Mouse (Mus musculus): Measurements from ENCODE around the gene Socs4. TPM values are rescaled to one million over a fixed set of nuclear protein-coding genes. Genes with fewer than 3 reads are reported as not detected.

The Socs4 gene
- polyA plus RNA-seq, 1 experiment from 2014 or later, result 4.2 TPM

- H3K4me3 ChIP-seq, result no peak overlapping the region
Observed at GRCm38 (mm10) chr14:47294136-47294535, 17.4 kb downstream of the Socs4 start.

DNA sequence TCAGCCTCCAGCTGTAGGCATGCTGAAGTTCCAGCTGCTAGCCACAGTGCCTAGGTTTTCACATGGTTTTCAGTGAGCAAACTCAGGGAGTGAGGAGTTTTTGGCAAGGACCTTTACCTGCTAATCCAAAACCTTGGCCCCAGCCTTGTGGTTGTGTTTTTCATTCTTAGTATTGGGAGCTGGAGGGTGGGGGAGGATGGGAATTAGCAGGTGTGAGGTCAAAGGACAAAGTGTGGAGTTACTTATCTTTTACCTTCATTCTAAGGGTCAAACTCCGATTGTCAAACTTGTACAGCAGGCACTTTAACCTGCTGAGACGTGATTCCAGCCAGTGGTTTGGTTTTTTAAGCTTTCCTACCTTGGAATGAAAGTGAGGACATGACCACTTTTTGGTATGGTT is 19.5 kb downstream of the Socs4 start:
- no peak for DNase-seq (ENCODE audit: low spot score)
- Histone ChIP-seq H3K4me1 (peaks cover 23% of the 10 kb centered on the region), H3K27me3 (replicated peaks; ENCODE audit: low read depth, poor library complexity, severe bottlenecking) (no peaks in the 10 kb centered on the region), H3K9me3 (no peaks in the 10 kb centered on the region), H3K27ac (replicated peaks) (no peak overlapping the region), H3K4me3 (no peak overlapping the region), H3K36me3 (replicated peaks) (peaks cover 17% of the 10 kb centered on the region)
- 50% methylated on average over 2 of the region's 2 CpGs for WGBS

More at GRCm38 (mm10) chr14:47294136-47294535, 17.4 kb downstream of the Socs4 start:
- DNase-seq (ENCODE audit: low spot score), result no peak
- H3K36me3 ChIP-seq (replicated peaks), result peaks cover 18% of the 10 kb centered on the region
- H3K4me1 ChIP-seq, result peaks cover 11% of the 10 kb centered on the region
- no peak overlapping the region for H3K27ac ChIP-seq (replicated peaks)
- no peaks in the 10 kb centered on the region for H3K9me3 ChIP-seq
- 56% methylated on average over 4 of the region's 4 CpGs for WGBS
- no peaks in the 10 kb centered on the region for H3K27me3 ChIP-seq (replicated peaks; ENCODE audit: low read depth, poor library complexity, severe bottlenecking)

- Histone ChIP-seq H3K36me3 (replicated peaks) (peaks cover 30% of the 10 kb centered on the region), H3K4me1 (peaks cover 23% of the 10 kb centered on the region), H3K27ac (replicated peaks) (peak within 1 kb of the TSS; percentile 99), H3K4me3 (peak within 1 kb of the TSS; percentile 75), H3K27me3 (replicated peaks; ENCODE audit: low read depth, poor library complexity, severe bottlenecking) (no peaks in the 10 kb centered on the region), H3K9me3 (no peaks in the 10 kb centered on the region)
- peak; percentile 95 for DNase-seq (ENCODE audit: low spot score)
- WGBS, result 1% methylated on average over 34 of the region's 34 CpGs
Observed at GRCm38 (mm10) chr14:47297785-47298407, 21.2 kb downstream of the Socs4 start, which contains the start of gene Mapk1ip1l. Gene Mapk1ip1l (plus strand): TSS chr14:47298266.

DNA sequence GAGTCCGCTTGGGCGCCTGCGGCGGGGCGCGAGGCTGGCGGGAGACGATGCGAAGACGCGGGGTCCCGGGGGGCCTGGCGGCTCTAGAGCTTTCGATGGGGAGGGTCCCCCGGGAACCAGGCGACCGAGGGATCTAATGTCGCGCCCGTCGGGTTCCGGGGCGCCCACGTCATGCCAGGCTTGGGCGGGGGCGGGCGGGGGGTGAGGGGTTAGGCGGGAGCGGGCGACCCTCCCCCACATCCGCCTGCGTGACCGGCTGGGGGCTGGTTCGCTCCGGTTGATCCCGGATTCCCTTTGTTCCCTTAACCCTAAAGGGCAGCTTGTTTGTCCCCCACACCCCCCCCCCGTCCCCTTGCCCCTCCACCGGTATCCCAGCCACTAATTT is 21.7 kb downstream of the Socs4 start:
- H3K4me1 ChIP-seq, result peaks cover 23% of the 10 kb centered on the region
- H3K4me3 ChIP-seq, result peak overlapping the region; percentile 75
- H3K36me3 ChIP-seq (replicated peaks), result peaks cover 35% of the 10 kb centered on the region
- under 1% methylated on average over 38 of the region's 38 CpGs for WGBS
- no peaks in the 10 kb centered on the region for H3K9me3 ChIP-seq
- peak; percentile 89 for DNase-seq (ENCODE audit: low spot score)
- H3K27ac ChIP-seq (replicated peaks), result peak overlapping the region; percentile 99
- H3K27me3 ChIP-seq (replicated peaks; ENCODE audit: low read depth, poor library complexity, severe bottlenecking), result no peaks in the 10 kb centered on the region

GRCm38 (mm10) chr14:47298819-47299261 is 22.1 kb downstream of the Socs4 start:
- H3K4me3 ChIP-seq, result peak overlapping the region; percentile 75
- WGBS, result under 1% methylated on average over 15 of the region's 15 CpGs
- peak; percentile 72 for DNase-seq (ENCODE audit: low spot score)
- peaks cover 40% of the 10 kb centered on the region for H3K36me3 ChIP-seq (replicated peaks)
- H3K27me3 ChIP-seq (replicated peaks; ENCODE audit: low read depth, poor library complexity, severe bottlenecking), result no peaks in the 10 kb centered on the region
- peaks cover 23% of the 10 kb centered on the region for H3K4me1 ChIP-seq
- H3K27ac ChIP-seq (replicated peaks), result peak overlapping the region; percentile 99
- no peaks in the 10 kb centered on the region for H3K9me3 ChIP-seq

DNA sequence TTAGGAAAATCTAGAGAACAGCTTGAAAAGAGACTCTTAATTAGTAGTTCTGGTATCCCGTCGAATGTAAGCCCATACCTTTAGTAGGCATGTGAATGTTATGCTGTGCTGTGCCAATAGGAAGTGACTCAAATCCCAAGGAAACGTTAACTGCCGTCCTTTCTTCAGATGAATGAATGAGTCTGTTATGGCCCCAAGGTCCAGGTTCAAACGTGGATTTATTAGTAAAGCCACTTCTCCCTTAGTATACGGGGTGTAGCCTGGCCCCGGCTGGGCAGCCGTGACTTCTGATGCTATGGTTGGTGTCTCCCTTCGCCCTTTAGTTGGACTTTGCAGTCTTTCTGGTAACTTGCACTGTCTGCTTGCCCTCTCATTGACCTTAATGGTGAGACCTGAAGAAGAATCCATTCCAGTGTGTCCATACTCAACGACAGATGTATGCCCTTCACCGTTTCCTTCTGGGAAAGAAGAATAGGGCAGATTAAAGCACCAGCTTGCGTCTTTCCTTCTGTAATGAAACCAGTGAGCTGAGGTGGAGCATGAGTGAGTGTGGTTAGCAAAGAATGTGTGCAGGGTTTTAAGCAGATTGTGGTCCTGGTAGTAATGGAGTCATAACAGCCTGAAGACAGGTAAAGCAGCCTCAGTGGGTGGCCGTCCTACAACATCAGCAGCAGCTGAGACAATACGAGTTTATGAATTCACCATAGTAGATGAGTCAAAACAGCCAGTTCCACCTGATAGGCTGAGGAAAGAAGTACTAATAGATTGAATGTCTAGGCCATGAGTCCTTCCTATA is 26.4 kb downstream of the Socs4 start:
- Histone ChIP-seq H3K27ac (replicated peaks) (no peak overlapping the region), H3K4me1 (peaks cover 12% of the 10 kb centered on the region), H3K27me3 (replicated peaks; ENCODE audit: low read depth, poor library complexity, severe bottlenecking) (no peaks in the 10 kb centered on the region), H3K36me3 (replicated peaks) (peaks cover 74% of the 10 kb centered on the region), H3K4me3 (no peak overlapping the region), H3K9me3 (no peaks in the 10 kb centered on the region)
- no peak for DNase-seq (ENCODE audit: low spot score)
- WGBS, result 90% methylated on average over 14 of the region's 14 CpGs

DNA sequence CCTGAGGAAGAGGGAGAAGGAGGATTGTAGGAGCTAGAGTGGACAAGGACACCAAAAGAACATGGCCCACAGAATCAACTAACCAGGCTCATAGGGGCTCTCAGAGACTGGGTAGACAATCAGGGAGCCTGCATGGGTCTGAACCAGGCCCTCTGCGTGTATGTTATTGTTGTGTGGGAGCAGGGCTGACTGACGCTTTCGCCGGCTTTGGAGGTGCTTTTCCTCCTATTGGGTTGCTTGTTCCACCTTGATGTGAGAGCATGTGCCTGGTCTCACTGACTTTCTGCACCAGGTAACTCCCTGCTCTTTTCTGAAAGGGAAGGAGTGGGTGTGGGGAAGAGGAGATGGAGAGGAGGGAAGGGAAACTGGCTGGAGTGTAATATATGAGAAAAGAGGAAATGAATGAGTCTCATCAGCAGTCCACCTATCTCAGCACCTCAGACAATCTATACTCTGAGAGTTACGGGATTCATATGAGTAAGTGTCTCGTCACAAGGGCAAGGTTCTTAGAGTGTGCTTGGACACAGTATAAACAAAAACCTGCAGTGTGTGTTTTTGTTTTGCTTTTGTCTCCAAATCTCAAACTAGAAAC is 28.2 kb downstream of the Socs4 start:
- peaks cover 87% of the 10 kb centered on the region for H3K36me3 ChIP-seq (replicated peaks)
- 94% methylated on average over 6 of the region's 6 CpGs for WGBS
- H3K4me3 ChIP-seq, result no peak overlapping the region
- H3K27me3 ChIP-seq (replicated peaks; ENCODE audit: low read depth, poor library complexity, severe bottlenecking), result no peaks in the 10 kb centered on the region
- H3K27ac ChIP-seq (replicated peaks), result no peak overlapping the region
- H3K9me3 ChIP-seq, result no peaks in the 10 kb centered on the region
- peaks cover 5% of the 10 kb centered on the region for H3K4me1 ChIP-seq
- no peak for DNase-seq (ENCODE audit: low spot score)

GRCm38 (mm10) chr14:47305933-47306332 is 29.2 kb downstream of the Socs4 start:
- no peaks in the 10 kb centered on the region for H3K4me1 ChIP-seq
- peaks cover 87% of the 10 kb centered on the region for H3K36me3 ChIP-seq (replicated peaks)
- H3K4me3 ChIP-seq, result no peak overlapping the region
- H3K27me3 ChIP-seq (replicated peaks; ENCODE audit: low read depth, poor library complexity, severe bottlenecking), result no peaks in the 10 kb centered on the region
- no peaks in the 10 kb centered on the region for H3K9me3 ChIP-seq
- DNase-seq (ENCODE audit: low spot score), result no peak
- no peak overlapping the region for H3K27ac ChIP-seq (replicated peaks)
- WGBS, result 84% methylated on average over 4 of the region's 4 CpGs

GRCm38 (mm10) chr14:47307669-47308068 is 30.9 kb downstream of the Socs4 start:
- no peaks in the 10 kb centered on the region for H3K4me1 ChIP-seq
- no peak overlapping the region for H3K27ac ChIP-seq (replicated peaks)
- DNase-seq (ENCODE audit: low spot score), result no peak
- H3K36me3 ChIP-seq (replicated peaks), result peaks cover 88% of the 10 kb centered on the region
- H3K4me3 ChIP-seq, result no peak overlapping the region
- H3K27me3 ChIP-seq (replicated peaks; ENCODE audit: low read depth, poor library complexity, severe bottlenecking), result no peaks in the 10 kb centered on the region
- H3K9me3 ChIP-seq, result no peaks in the 10 kb centered on the region
- WGBS, result 87% methylated on average over 3 of the region's 3 CpGs

GRCm38 (mm10) chr14:47309061-47309460 is 32.3 kb downstream of the Socs4 start:
- Histone ChIP-seq H3K36me3 (replicated peaks) (peaks cover 88% of the 10 kb centered on the region), H3K27ac (replicated peaks) (no peak overlapping the region), H3K27me3 (replicated peaks; ENCODE audit: low read depth, poor library complexity, severe bottlenecking) (no peaks in the 10 kb centered on the region), H3K4me3 (no peak overlapping the region), H3K4me1 (no peaks in the 10 kb centered on the region), H3K9me3 (no peaks in the 10 kb centered on the region)
- no peak for DNase-seq (ENCODE audit: low spot score)
- 91% methylated on average over 1 of the region's 1 CpGs for WGBS

DNA sequence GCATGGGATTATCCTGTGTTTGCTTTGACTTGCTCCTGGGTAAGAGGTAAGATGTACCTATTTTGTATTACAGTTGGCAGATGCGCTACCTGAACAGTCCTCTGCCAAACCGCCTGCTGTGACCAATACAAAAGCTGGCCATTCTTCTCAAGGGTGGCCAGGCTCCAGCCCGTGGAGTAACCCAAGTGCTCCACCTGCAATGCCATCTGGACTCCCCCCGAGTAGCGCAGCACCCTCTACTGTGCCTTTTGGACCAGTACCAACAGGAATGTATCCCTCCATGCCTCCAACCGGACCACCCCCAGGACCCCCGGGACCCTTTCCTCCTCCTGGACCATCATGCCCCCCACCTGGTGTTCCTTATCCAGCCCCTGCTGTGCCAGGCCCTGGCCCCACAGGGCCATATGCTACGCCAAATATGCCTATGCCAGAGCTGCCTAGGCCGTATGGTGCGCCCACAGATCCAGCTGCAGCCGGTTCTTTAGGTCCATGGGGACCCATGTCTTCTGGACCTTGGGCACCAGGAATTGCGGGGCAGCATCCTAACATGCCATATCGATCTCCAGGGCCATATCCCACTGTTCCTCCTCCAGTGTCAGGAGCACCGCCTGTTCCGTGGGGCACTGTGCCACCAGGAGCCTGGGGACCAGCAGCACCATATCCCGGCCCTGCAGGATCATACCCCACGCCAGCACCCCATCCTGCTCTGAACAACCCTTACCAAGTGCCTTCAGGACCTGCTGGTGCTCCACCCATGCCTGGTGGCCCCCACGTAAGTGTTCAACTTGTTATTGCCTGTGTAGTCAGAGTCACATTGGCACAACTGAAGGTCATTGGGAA is 33.8 kb downstream of the Socs4 start:
- 94% methylated on average over 18 of the region's 18 CpGs for WGBS
- Histone ChIP-seq H3K4me1 (no peaks in the 10 kb centered on the region), H3K27me3 (replicated peaks; ENCODE audit: low read depth, poor library complexity, severe bottlenecking) (no peaks in the 10 kb centered on the region), H3K4me3 (no peak overlapping the region), H3K9me3 (no peaks in the 10 kb centered on the region), H3K36me3 (replicated peaks) (peaks cover 88% of the 10 kb centered on the region), H3K27ac (replicated peaks) (no peak overlapping the region)
- DNase-seq (ENCODE audit: low spot score), result no peak

DNA sequence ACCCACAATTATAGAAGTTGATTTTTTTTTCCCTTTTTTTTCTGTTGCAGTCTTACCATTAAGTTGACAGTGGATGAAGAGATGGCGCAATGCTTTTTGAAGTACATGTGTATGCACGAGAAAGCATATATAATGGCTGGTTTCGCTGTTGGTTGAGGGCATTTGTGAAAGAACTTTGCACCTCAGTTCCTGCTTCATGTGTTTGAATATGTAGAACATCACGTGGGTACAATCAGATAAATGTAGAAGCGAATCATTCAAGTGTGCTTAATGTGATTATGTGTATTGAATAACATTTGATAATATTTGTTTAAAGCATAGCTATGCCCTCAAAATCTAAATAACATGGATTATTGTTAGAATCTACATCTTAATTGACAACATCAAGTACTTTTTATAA is 42.6 kb downstream of the Socs4 start:
- no peaks in the 10 kb centered on the region for H3K4me1 ChIP-seq
- H3K27me3 ChIP-seq (replicated peaks; ENCODE audit: low read depth, poor library complexity, severe bottlenecking), result no peaks in the 10 kb centered on the region
- H3K9me3 ChIP-seq, result no peaks in the 10 kb centered on the region
- H3K36me3 ChIP-seq (replicated peaks), result peaks cover 82% of the 10 kb centered on the region
- WGBS, result 94% methylated on average over 5 of the region's 5 CpGs
- DNase-seq (ENCODE audit: low spot score), result no peak
- H3K27ac ChIP-seq (replicated peaks), result no peak overlapping the region
- no peak overlapping the region for H3K4me3 ChIP-seq

All from embryonic facial prominence, embryonic 10.5 days (tissue).